Mouse (Mus musculus) liver, postnatal 0 days (tissue): ENCODE measurements at regions not wholly inside any gene's neighbourhood (a gene's known extent, or its start where the extent isn't known, plus 50 kb on each side); places are given as distances from the start of the nearest gene placed in this dataset.

ENCODE experiments used
- CTCF ChIP-seq: sonication (generic); IDR thresholded peaks from 2 replicates; pipeline ENCODE4 v1.5.1; 2016; ENCODE audit warnings: antibody characterized with exemption, low read depth
- EP300 ChIP-seq: IDR thresholded peaks from 2 replicates; pipeline ENCODE4 v1.6.1; 2016; ENCODE audit warnings: antibody characterized with exemption, low read depth, mild to moderate bottlenecking

- TF ChIP-seq EP300 (no peak), CTCF (no peak)
Observed at GRCm38 (mm10) chr5:41943399-41943798, 99.3 kb upstream of the Bod1l start.
